Mouse (Mus musculus): Measurements from ENCODE around the gene Prpf3. TPM values are rescaled to one million over a fixed set of nuclear protein-coding genes. Genes with fewer than 3 reads are reported as not detected.
"Not testable (repeated sequence)": the region's sequence is repeated elsewhere in the genome, so short reads cannot be mapped to it uniquely, and the experiment has no call there.

The Prpf3 gene
- polyA plus RNA-seq (2015; fragmentation: Nextera tagmentation; extraction: Ambion mirVana) = 41.2 and 46.1 TPM in 2 replicates

DNA sequence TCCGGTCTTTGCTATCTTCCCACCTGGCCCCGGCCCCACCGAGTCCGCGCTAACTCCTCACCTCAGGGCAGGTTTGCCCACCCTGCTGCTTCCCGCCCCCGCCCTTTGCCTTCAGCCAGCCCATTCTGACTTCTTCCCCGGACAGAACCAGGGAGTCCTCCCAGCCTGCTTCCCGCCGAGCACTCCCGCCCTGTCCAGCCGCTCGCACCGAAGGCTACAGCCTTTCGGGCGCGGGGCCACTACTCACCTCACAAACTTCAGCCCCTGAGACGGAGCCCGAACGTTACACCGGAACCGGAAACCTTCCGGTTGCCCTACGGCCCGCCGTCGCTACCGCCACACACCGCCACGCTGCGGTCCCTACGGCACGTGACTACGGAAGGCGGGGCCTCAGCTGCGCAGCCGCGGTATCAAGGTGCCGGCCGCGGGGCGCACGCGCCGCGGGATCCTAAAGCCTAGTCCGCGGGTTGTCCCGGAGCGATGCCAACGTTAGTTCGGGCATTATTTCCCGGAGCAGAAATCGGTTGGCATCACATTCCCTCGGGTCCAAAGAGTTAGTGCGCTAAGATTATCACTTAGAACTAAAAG lies at the start of gene Prpf3:
TSS of gene Prpf3 (minus strand) at position 384 of the 588 bp plus-strand sequence.
- WGBS = under 1% methylated on average over 56 of the region's 56 CpGs
- H3K4me2 ChIP-seq = peak within 1 kb of the TSS; percentile 55
- peak within 1 kb of the TSS; percentile 86 for H3K4me3 ChIP-seq
- peak within 1 kb of the TSS; percentile 89 for H3K9ac ChIP-seq
- H3K4me1 ChIP-seq = no peaks in the 10 kb centered on the region
- peaks cover 26% of the 10 kb centered on the region for H3K36me3 ChIP-seq
- peak; percentile 91 for ATAC-seq (ENCODE audit: insufficient number of reproducible peaks, low FRiP score, low TSS enrichment, low read depth)
- H3K27me3 ChIP-seq = no peaks in the 10 kb centered on the region
- H3K27ac ChIP-seq = peak within 1 kb of the TSS; percentile 85
- H3K9me3 ChIP-seq = no peaks in the 10 kb centered on the region

DNA sequence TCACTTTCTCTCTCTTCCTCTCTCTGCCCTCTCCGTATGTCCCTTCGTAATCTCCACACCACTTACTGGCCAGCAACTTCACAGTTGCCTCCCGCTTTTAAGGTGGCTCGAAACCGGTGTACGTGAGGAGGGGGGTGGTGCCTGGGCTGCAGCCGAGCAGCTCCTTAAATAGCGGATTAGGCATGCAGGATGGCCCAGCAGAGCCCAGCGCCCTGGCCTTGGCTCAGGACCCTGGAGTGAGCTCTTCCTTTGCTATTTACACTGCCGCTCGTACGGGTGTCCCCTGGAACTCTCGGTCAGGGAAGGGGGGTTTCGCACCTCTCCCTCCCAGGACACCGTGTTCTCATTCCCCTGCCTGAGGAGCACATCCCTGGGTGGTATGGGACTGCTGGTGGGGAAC lies 48.9 kb upstream of the Prpf3 start, which contains the start of gene Car14:
TSS of gene Car14 (minus strand) at position 124 of the 400 bp plus-strand sequence.
- Histone ChIP-seq H3K9me3 (no peaks in the 10 kb centered on the region), H3K9ac (peak within 1 kb of the TSS; percentile 26; the same call in 1 of the 2 replicates), H3K4me2 (peak within 1 kb of the TSS; percentile 78), H3K36me3 (no peaks in the 10 kb centered on the region), H3K4me3 (peak within 1 kb of the TSS; percentile 38), H3K27ac (no peak within 1 kb of the TSS), H3K4me1 (peaks cover 36% of the 10 kb centered on the region), H3K27me3 (0 out of 2 replicates have a peak, but pooled peaks cover 4% of the 10 kb centered on the region)
- 1% methylated on average over 15 of the region's 15 CpGs for WGBS
- no peak for ATAC-seq (ENCODE audit: insufficient number of reproducible peaks, low FRiP score, low TSS enrichment, low read depth)

DNA sequence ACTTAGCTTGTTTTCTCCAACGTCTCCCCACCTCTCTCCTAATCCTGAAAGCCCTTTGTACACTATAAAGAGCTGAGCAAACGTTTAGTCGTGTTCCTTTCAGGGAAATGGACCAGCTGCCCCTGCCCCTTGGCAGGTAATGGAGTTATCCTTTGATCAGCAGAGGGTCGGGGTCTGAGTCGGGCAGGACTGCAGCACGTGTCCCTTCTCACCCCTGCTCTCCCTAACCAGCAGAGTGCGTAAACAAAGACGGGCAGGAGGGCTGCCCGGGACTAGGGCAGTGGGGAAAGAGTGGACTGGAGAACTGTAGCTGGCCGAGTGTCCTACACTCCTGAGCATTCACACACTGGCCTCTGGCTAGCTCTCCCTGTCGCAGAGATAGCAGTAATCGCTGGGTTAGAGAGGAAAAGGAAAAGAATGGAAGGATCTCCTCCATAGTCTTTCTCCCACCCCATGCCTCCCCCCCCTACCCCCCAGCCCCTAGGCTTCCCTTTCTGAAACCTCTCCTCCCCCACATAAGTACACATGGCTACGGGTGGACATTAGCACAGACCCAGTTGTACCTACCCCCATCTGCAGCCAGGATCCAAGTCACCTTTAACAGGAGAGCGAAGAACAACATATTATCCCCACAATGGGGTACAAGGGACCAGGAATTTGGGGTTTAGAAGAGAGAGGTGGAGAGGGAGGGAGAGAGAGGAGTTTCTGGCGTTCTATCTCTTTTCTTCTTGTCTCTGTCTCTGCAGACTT lies 48.2 kb upstream of the Prpf3 start:
- H3K9ac ChIP-seq = peak overlapping the region; percentile 26; the same call in 1 of the 2 replicates
- 4% methylated on average over 15 of the region's 15 CpGs for WGBS
- peak overlapping the region; percentile 78 for H3K4me2 ChIP-seq
- no peak overlapping the region for H3K27ac ChIP-seq
- H3K27me3 ChIP-seq = 0 out of 2 replicates have a peak, but pooled peaks cover 4% of the 10 kb centered on the region
- H3K4me1 ChIP-seq = peaks cover 36% of the 10 kb centered on the region
- H3K9me3 ChIP-seq = no peaks in the 10 kb centered on the region
- peak overlapping the region; percentile 38 for H3K4me3 ChIP-seq
- H3K36me3 ChIP-seq = no peaks in the 10 kb centered on the region
- ATAC-seq (ENCODE audit: insufficient number of reproducible peaks, low FRiP score, low TSS enrichment, low read depth) = no peak

DNA sequence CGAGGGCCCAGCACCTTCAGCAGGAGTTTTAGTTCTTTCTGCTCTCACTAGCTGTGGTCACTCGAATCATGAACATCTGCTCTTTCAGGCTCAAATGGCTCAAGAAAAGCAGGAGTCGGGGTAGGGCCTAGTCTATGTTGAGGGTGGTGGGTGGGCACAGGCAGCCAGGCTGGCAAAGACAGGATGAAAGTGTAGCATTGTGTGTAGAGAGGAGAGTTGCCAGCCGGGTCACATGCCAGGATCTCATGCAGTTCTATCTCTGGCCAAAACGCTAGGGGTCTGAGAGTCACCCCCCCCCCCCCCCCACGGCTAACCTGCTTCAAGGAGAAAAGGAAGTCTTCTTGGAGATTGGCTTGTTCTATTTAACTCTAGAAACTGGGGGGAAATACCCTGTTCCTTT lies 47.0 kb upstream of the Prpf3 start:
- no peak overlapping the region for H3K27ac ChIP-seq
- no peak for ATAC-seq (ENCODE audit: insufficient number of reproducible peaks, low FRiP score, low TSS enrichment, low read depth)
- H3K36me3 ChIP-seq = peaks cover 9% of the 10 kb centered on the region
- H3K4me1 ChIP-seq = peaks cover 36% of the 10 kb centered on the region
- no peaks in the 10 kb centered on the region for H3K9me3 ChIP-seq
- no peak overlapping the region for H3K9ac ChIP-seq
- 32% methylated on average over 6 of the region's 6 CpGs for WGBS
- H3K4me3 ChIP-seq = no peak overlapping the region
- no peak overlapping the region for H3K4me2 ChIP-seq
- 0 out of 2 replicates have a peak, but pooled peaks cover 4% of the 10 kb centered on the region for H3K27me3 ChIP-seq

DNA sequence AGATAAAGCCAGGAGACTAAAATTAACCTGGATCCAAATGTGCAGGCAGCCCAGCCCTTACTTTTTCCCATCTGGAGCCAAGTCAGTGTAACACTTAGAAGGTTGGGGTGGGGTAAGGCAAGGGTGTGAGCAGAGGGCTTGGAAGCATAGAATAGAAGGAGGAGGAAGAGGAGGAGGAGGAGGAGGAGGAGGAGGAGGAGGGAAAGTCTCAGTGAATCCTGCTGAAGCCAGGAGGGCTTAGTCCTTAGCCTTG lies 46.6 kb upstream of the Prpf3 start:
- Histone ChIP-seq H3K27me3 (0 out of 2 replicates have a peak, but pooled peaks cover 4% of the 10 kb centered on the region), H3K36me3 (peaks cover 13% of the 10 kb centered on the region), H3K27ac (no peak overlapping the region), H3K9me3 (no peaks in the 10 kb centered on the region), H3K4me2 (no peak overlapping the region), H3K4me3 (no peak overlapping the region), H3K9ac (no peak overlapping the region), H3K4me1 (peaks cover 36% of the 10 kb centered on the region)
- no peak for ATAC-seq (ENCODE audit: insufficient number of reproducible peaks, low FRiP score, low TSS enrichment, low read depth)

DNA sequence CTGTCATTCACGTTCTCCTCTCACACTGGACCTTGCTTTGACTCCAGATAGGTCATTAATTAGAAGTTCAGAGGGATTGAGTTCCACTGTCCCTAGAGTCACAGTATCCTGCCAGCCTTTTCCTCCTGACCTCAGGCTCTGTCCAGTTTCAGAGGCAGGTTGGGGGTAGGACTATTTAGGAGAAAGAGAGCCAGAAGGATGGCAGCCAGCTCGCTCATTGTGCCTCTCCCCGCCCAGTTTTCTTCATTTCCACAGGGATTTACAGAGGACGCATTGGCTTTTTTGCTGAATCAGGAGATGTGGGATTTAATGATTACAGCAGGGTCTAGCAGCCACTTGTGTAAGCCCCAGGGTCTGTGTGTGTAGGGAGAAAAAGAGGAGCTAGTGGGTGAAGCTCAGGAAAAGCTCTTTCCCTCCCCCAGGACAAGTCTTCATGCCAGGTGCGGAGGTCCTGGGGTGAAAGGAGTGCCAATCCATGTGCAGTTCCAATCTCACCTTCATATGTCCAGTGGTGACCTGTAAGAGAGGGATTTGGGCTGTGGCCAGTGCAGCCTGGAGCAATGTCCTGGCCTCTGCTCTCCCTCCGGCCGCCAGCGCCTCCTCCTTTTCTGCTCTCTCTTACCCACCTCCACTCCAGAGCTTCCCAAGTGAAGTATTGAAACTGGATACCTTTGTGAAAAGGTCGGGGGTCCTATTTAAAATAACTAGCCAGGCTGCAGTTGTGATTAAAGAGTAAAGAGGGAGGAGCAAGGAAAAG lies 46.1 kb upstream of the Prpf3 start:
- 54% methylated on average over 9 of the region's 9 CpGs for WGBS
- no peak overlapping the region for H3K4me2 ChIP-seq

DNA sequence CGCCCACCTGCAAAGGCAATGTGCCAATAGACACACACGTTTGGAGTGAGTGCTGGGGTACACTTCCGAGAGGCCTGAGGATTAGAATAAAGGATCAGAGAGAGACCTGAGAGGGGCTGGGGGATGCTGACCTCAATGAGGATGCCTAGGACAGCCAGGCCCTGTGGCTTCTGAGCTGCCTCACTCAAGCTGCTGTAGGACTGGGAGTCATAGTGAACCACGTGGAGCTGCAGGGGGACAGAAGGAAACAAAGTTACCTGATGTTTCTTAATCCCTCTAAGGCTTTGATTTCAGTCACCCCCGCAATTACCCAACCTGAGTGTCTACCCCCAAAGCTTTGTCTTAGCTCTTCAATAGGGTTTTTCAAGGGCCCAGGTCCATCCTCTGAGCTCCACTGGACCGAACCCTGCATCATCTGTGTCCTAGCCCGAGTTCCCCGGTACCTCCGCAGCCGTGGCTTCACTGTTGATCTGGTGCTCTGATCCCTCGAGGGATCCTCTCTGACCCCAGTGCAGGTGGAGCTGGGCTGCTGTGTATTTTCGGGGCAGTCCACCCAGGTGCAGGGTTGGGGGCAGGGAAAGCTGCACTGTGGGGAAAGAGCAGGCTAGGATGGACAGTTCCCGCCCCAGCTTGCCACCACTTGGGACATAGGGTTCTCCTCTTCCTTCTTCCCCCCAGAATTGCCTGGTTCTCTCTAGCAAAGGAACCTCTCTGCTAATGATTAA lies 44.3 kb upstream of the Prpf3 start:
- 67% methylated on average over 13 of the region's 13 CpGs for WGBS
- Histone ChIP-seq H3K4me2 (no peak overlapping the region), H3K36me3 (peaks cover 16% of the 10 kb centered on the region), H3K4me3 (no peak overlapping the region), H3K9me3 (no peaks in the 10 kb centered on the region), H3K27ac (no peak overlapping the region), H3K4me1 (peaks cover 23% of the 10 kb centered on the region), H3K9ac (no peak overlapping the region), H3K27me3 (0 out of 2 replicates have a peak, but pooled peaks cover 4% of the 10 kb centered on the region)
- ATAC-seq (ENCODE audit: insufficient number of reproducible peaks, low FRiP score, low TSS enrichment, low read depth) = no peak

More for the DNA sequence above, 46.1 kb upstream of the Prpf3 start:
- no peaks in the 10 kb centered on the region for H3K9me3 ChIP-seq
- no peak for ATAC-seq (ENCODE audit: insufficient number of reproducible peaks, low FRiP score, low TSS enrichment, low read depth)
- H3K4me1 ChIP-seq = peaks cover 36% of the 10 kb centered on the region
- no peak overlapping the region for H3K4me3 ChIP-seq
- H3K9ac ChIP-seq = no peak overlapping the region
- H3K36me3 ChIP-seq = peaks cover 13% of the 10 kb centered on the region
- 0 out of 2 replicates have a peak, but pooled peaks cover 4% of the 10 kb centered on the region for H3K27me3 ChIP-seq
- H3K27ac ChIP-seq = no peak overlapping the region

DNA sequence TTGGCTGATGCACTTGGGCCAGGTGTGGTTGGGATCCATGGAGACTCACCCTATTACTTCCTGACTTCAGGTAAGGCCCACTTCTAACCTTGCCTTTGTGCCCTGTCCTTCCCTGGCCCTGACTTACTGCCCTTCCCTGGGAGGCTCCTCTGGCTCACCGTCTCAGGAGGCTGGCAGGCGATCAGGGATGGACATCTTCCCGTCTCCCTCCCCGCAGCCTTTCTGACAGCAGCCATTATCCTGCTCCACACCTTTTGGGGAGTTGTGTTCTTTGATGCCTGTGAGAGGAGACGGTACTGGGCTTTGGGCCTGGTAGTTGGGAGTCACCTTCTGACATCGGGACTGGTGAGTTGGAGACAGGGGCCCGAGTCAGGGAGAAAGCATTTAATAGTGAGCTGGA lies 39.8 kb upstream of the Prpf3 start:
- H3K9ac ChIP-seq; H3K4me3 ChIP-seq; H3K27me3 ChIP-seq; H3K9me3 ChIP-seq; ATAC-seq (ENCODE audit: insufficient number of reproducible peaks, low FRiP score, low TSS enrichment, low read depth); H3K27ac ChIP-seq; H3K4me2 ChIP-seq: not testable (repeated sequence)
- Histone ChIP-seq H3K36me3 (peaks cover 16% of the 10 kb centered on the region), H3K4me1 (peaks cover 28% of the 10 kb centered on the region)
- 79% methylated on average over 7 of the region's 7 CpGs for WGBS

DNA sequence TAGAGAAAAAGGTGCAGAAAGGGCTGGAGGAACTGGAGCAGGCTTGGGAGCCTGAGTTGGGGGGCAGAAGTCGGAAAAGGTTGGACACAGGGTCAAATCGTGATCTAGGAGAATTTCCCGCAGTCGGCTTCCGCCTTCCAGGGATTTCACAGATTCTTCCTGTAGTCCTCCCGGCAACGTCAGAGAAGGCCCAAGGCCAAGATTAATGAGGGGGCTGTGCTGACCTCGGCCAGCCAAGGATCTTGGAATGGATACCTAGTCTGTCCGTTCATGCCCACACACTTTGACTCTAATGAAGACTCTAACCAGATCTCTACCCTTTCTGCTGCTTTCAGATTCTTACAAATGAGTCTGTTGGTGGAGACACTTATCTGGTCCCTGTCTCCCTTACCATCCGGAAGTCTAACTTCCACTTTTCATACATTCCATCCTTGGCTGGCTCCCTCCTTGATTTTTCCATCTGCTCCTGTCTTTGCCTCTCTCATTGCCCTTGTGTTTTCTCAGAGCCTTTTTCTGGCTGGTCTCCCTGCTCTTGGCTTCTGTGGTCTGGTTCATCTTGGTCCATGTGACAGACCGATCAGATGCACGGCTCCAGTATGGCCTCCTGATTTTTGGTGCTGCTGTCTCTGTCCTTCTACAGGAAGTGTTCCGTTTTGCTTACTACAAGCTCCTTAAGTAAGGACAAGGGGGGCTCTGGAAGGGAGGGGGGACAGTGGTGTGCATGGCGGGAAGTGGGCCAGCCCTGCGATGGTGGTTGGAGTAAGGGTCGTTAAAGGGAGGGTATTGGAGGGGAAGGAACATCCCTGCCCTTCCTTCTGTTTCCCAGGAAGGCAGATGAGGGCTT lies 38.9 kb upstream of the Prpf3 start:
- Histone ChIP-seq H3K9me3 (no peaks in the 10 kb centered on the region), H3K27ac (peak overlapping the region; percentile 77), H3K4me2 (peak overlapping the region; percentile 45), H3K36me3 (peaks cover 16% of the 10 kb centered on the region), H3K4me1 (peaks cover 30% of the 10 kb centered on the region), H3K27me3 (no peaks in the 10 kb centered on the region), H3K9ac (peak overlapping the region; percentile 26), H3K4me3 (peak overlapping the region; percentile 65)
- 6% methylated on average over 16 of the region's 16 CpGs for WGBS
- no peak for ATAC-seq (ENCODE audit: insufficient number of reproducible peaks, low FRiP score, low TSS enrichment, low read depth)

DNA sequence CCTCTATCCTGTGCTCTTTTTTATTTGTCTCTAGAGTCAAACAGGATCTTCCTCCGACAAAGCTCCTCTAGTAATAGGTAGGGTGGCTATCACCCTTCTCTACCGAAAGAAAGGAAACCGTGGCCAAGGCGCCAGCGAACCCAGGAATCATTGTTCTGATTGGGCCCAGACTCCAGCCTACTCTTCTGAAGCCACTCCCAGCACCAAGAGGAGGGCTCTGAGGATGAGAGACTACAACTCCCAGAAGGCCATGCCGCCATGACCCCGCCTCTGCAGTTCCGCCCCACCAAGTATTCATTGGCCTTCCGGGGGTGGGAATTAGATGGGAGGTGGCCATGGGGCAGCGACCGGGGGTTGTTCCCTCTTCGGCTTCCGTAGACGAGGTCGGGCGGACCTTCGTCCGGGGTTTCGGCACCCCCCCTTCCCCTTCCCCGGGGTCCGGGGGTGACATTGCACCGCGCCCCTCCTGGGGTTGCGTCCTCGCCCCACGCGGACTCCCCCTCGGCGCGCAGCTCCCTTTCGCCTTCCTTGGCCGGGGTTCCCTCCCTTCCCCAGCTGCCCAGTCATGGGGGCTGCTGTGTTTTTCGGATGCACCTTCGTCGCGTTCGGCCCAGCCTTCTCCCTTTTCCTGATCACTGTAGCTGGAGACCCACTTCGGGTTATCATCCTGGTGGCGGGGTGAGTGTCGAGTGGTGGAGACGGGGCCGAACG lies 38.1 kb upstream of the Prpf3 start, which contains the start of gene Aph1a:
TSS of gene Aph1a (plus strand) at position 364 of the 711 bp plus-strand sequence.
- not testable (repeated sequence) for H3K9me3 ChIP-seq, H3K27me3 ChIP-seq
- Histone ChIP-seq H3K9ac (peak within 1 kb of the TSS; percentile 26), H3K4me2 (peak within 1 kb of the TSS; percentile 57), H3K27ac (peak within 1 kb of the TSS; percentile 80), H3K4me3 (peak within 1 kb of the TSS; percentile 65), H3K36me3 (peaks cover 16% of the 10 kb centered on the region), H3K4me1 (peaks cover 30% of the 10 kb centered on the region)
- WGBS = under 1% methylated on average over 26 of the region's 43 CpGs
- ATAC-seq (ENCODE audit: insufficient number of reproducible peaks, low FRiP score, low TSS enrichment, low read depth) = peak; percentile 98

Measured in limb, embryonic 15.5 days (tissue).